Mouse (Mus musculus) heart, embryonic 13.5 days (tissue): ENCODE measurements around the gene Tspan5. TPM values are rescaled to one million over a fixed set of nuclear protein-coding genes. Genes with fewer than 3 reads are reported as not detected.

ENCODE experiments used
- ATAC-seq: fragments of 200-750 bp; cut with Nextera tagmentation; 2 replicates; pipeline ENCODE4 v1.8.0; 2017; ENCODE audit warnings: moderate TSS enrichment; ENCODE audit not compliant: insufficient number of reproducible peaks, low FRiP score, low TSS enrichment; ENCODE audit errors: extremely low read depth
- H3K27ac ChIP-seq: fragments of 300-500 bp; sonication (generic); replicated peaks from 2 replicates; pipeline ENCODE4 v1.5.1; 2015; ENCODE audit warnings: moderate library complexity, mild to moderate bottlenecking, inconsistent platforms
- H3K27me3 ChIP-seq: fragments of 300-500 bp; sonication (generic); replicated peaks from 2 replicates; pipeline ENCODE4 v1.6.1; 2015; ENCODE audit warnings: mild to moderate bottlenecking, inconsistent platforms
- H3K36me3 ChIP-seq: fragments of 300-500 bp; sonication (generic); 2 replicates; pipeline ENCODE4 v1.6.1; 2015; ENCODE audit warnings: mild to moderate bottlenecking, inconsistent platforms
- H3K4me1 ChIP-seq: fragments of 300-500 bp; sonication (generic); 2 replicates; pipeline ENCODE4 v1.6.1; 2015; ENCODE audit warnings: inconsistent platforms
- H3K4me2 ChIP-seq: fragments of 300-500 bp; sonication (generic); 2 replicates; pipeline ENCODE4 v1.6.1; 2015; ENCODE audit warnings: inconsistent platforms, mild to moderate bottlenecking, moderate library complexity
- H3K4me3 ChIP-seq: fragments of 300-500 bp; sonication (generic); 2 replicates; pipeline ENCODE4 v1.5.1; 2015; ENCODE audit warnings: moderate library complexity, mild to moderate bottlenecking, inconsistent platforms
- H3K9ac ChIP-seq: fragments of 300-500 bp; sonication (generic); 2 replicates; pipeline ENCODE4 v1.6.1; 2015; ENCODE audit warnings: inconsistent platforms, mild to moderate bottlenecking, moderate library complexity
- H3K9me3 ChIP-seq: fragments of 300-500 bp; sonication (generic); 2 replicates; pipeline ENCODE4 v1.6.1; 2016; ENCODE audit warnings: inconsistent platforms
- WGBS: fragments of 180-500 bp; shearing (Covaris S2); methylation state at CpG from one replicate; pipeline ENCODE4 v1.1.7; 2015; ENCODE audit warnings: mixed read lengths; 5-methylcytosine and 5-hydroxymethylcytosine counted together
- polyA plus RNA-seq: library from polyadenylated mRNA; unstranded; fragments of >200 nt; fragmentation: Nextera tagmentation; extraction: Ambion mirVana; gene quantifications from 2 replicates; pipeline ENCODE4 v1.2.1, GENCODE M21; 2015

Gene Tspan5
- polyA plus RNA-seq, 1 experiment from 2014 or later, result 16.2 TPM

- Histone ChIP-seq H3K4me2 (no peak overlapping the region), H3K36me3 (no peaks in the 10 kb centered on the region), H3K4me3 (no peak overlapping the region), H3K4me1 (peaks cover 16% of the 10 kb centered on the region), H3K27me3 (0 out of 2 replicates have a peak, but pooled peaks cover 2% of the 10 kb centered on the region), H3K9ac (no peak overlapping the region), H3K27ac (no peak overlapping the region), H3K9me3 (no peaks in the 10 kb centered on the region)
- ATAC-seq, result no peak
- 84% methylated on average over 5 of the region's 5 CpGs for WGBS
Observed at GRCm38 (mm10) chr3:138754328-138754727, 12.3 kb downstream of the Tspan5 start.

DNA sequence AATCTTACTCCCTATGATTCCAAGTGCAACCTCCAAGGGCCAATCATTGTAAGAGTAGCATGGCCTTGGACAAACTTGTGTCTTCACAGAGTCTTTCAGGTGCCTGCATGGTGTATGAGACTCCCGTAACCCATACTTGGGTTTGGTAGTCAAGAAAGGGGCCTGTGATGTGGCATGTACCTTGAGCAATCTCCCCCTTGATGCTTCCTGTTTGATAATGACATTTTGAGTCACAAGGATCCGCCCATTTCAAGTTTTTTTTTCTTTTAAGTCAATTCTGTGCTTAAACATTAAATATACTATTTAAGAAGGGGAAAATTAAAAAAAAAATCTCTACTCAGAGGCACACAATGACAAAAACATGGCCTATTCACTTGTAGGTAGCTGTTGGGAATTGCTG lies 15.3 kb downstream of the Tspan5 start:
- no peak overlapping the region for H3K4me2 ChIP-seq
- ATAC-seq, result no peak
- no peak overlapping the region for H3K9ac ChIP-seq
- peaks cover 16% of the 10 kb centered on the region for H3K4me1 ChIP-seq
- H3K27me3 ChIP-seq, result no peaks in the 10 kb centered on the region
- WGBS, result 84% methylated on average over 2 of the region's 2 CpGs
- H3K27ac ChIP-seq, result no peak overlapping the region
- no peak overlapping the region for H3K4me3 ChIP-seq
- no peaks in the 10 kb centered on the region for H3K36me3 ChIP-seq
- no peaks in the 10 kb centered on the region for H3K9me3 ChIP-seq

GRCm38 (mm10) chr3:138759968-138760684 lies 18.1 kb downstream of the Tspan5 start:
- Histone ChIP-seq H3K9me3 (0 out of 2 replicates have a peak, but pooled peaks cover 4% of the 10 kb centered on the region), H3K4me3 (no peak overlapping the region), H3K27me3 (no peaks in the 10 kb centered on the region), H3K4me2 (no peak overlapping the region), H3K9ac (no peak overlapping the region), H3K27ac (no peak overlapping the region), H3K36me3 (no peaks in the 10 kb centered on the region), H3K4me1 (peaks cover 5% of the 10 kb centered on the region; the same call in 1 of the 2 replicates)
- no peak for ATAC-seq
- 62% methylated on average over 9 of the region's 9 CpGs for WGBS

- no peak overlapping the region for H3K27ac ChIP-seq
Observed at GRCm38 (mm10) chr3:138760685-138761119, 18.7 kb downstream of the Tspan5 start.

DNA sequence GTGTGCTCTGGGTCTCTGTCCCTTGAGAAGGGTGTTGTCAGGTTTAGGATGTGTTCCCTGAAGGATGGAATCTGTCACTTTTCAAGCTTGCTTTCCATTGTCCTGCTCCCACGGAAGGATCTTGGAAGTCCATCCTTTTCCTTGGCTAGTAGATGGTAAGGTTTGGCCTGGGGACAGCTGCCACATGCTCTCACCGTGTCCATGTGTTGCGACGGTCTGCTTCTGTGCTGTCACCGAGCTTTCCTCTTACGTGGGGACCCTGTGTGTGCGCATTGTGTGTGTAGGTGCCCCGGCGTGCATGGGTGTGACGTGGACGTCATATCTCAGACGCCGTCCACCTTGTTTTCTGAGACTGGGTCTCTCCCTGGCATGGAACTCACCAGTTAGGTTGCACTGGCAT lies 19.5 kb downstream of the Tspan5 start:
- 0 out of 2 replicates have a peak, but pooled peaks cover 4% of the 10 kb centered on the region for H3K9me3 ChIP-seq
- peaks cover 5% of the 10 kb centered on the region; the same call in 1 of the 2 replicates for H3K4me1 ChIP-seq
- no peaks in the 10 kb centered on the region for H3K27me3 ChIP-seq
- H3K27ac ChIP-seq, result no peak overlapping the region
- no peak overlapping the region for H3K4me2 ChIP-seq
- H3K36me3 ChIP-seq, result no peaks in the 10 kb centered on the region
- no peak overlapping the region for H3K9ac ChIP-seq
- no peak for ATAC-seq
- WGBS, result 85% methylated on average over 13 of the region's 13 CpGs
- H3K4me3 ChIP-seq, result no peak overlapping the region

More at GRCm38 (mm10) chr3:138760685-138761119, 18.7 kb downstream of the Tspan5 start:
- H3K9ac ChIP-seq, result no peak overlapping the region
- H3K36me3 ChIP-seq, result no peaks in the 10 kb centered on the region
- H3K4me3 ChIP-seq, result no peak overlapping the region
- peaks cover 5% of the 10 kb centered on the region; the same call in 1 of the 2 replicates for H3K4me1 ChIP-seq
- no peaks in the 10 kb centered on the region for H3K27me3 ChIP-seq
- 0 out of 2 replicates have a peak, but pooled peaks cover 4% of the 10 kb centered on the region for H3K9me3 ChIP-seq
- no peak overlapping the region for H3K4me2 ChIP-seq
- ATAC-seq, result no peak
- WGBS, result 72% methylated on average over 11 of the region's 11 CpGs

DNA sequence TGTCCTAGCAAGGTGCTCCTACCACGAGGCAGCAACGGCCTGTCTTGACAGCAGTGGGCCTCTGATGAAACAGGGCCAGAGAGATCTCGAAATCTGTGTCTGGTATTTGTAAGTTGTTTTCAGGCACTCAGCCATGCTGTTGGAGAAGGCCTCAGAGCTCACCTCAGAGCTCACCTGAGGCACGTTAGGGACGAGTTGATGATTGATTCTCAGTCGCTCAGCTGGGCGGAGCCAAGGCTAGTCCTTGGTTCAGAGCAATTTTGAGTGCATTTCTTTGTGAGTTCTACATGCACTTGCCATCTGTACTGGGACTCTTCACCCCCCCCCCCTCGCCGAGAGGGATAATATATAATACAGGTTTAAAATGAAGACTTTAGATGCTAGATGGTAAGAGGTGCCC lies 21.9 kb downstream of the Tspan5 start:
- WGBS, result 79% methylated on average over 9 of the region's 9 CpGs
- Histone ChIP-seq H3K4me2 (no peak overlapping the region), H3K27ac (no peak overlapping the region), H3K9me3 (0 out of 2 replicates have a peak, but pooled peaks cover 4% of the 10 kb centered on the region), H3K4me1 (peaks cover 12% of the 10 kb centered on the region), H3K9ac (no peak overlapping the region), H3K27me3 (no peaks in the 10 kb centered on the region), H3K36me3 (no peaks in the 10 kb centered on the region), H3K4me3 (no peak overlapping the region)
- no peak for ATAC-seq

DNA sequence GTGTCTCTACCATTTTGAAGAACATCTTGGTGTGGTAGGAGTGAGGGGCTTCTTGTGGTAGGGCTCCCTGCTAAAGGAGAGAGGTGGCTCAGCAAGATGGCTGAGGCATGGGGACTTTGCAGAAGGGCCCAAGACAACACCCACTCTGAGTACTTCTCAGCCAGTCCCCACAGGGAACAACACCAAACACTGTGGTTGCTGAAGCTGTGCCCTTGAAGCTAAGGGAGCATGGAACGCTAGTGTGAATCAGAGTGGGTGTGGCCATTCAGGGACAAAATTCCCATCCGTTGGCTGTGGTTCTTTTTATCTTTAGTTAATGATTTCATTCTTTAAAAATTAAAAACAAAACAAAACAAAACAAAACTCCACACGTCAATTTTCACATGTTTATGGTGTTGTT lies 22.8 kb downstream of the Tspan5 start:
- Histone ChIP-seq H3K4me3 (no peak overlapping the region), H3K4me1 (peaks cover 18% of the 10 kb centered on the region), H3K9ac (no peak overlapping the region), H3K27me3 (no peaks in the 10 kb centered on the region), H3K4me2 (no peak overlapping the region), H3K36me3 (no peaks in the 10 kb centered on the region), H3K9me3 (0 out of 2 replicates have a peak, but pooled peaks cover 4% of the 10 kb centered on the region), H3K27ac (no peak overlapping the region)
- ATAC-seq, result no peak
- WGBS, result 75% methylated on average over 3 of the region's 3 CpGs

DNA sequence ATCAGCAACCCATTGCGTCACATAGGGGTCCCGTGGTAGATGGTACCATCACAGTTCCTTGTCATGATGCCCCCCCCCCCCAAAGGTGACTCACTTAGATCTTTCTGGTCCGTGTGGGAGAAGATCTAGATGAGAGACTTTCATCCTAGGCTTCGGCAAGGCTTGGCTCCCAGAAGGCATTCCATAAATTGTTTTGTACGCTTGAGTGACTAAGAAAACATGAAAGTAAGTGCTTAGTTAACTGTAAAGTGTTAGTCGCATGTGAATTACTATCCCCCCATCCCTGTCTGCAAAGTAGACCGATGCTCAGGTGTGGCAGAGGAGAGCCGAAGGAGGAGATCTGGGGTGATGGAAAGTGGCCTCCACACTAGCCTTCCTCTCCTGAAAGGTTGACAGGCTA lies 25.0 kb downstream of the Tspan5 start:
- H3K4me3 ChIP-seq, result no peak overlapping the region
- ATAC-seq, result no peak
- no peak overlapping the region for H3K27ac ChIP-seq
- H3K9ac ChIP-seq, result no peak overlapping the region
- H3K4me2 ChIP-seq, result no peak overlapping the region
- peaks cover 19% of the 10 kb centered on the region for H3K4me1 ChIP-seq
- H3K27me3 ChIP-seq, result no peaks in the 10 kb centered on the region
- WGBS, result 71% methylated on average over 8 of the region's 8 CpGs
- H3K9me3 ChIP-seq, result 0 out of 2 replicates have a peak, but pooled peaks cover 4% of the 10 kb centered on the region
- H3K36me3 ChIP-seq, result no peaks in the 10 kb centered on the region

DNA sequence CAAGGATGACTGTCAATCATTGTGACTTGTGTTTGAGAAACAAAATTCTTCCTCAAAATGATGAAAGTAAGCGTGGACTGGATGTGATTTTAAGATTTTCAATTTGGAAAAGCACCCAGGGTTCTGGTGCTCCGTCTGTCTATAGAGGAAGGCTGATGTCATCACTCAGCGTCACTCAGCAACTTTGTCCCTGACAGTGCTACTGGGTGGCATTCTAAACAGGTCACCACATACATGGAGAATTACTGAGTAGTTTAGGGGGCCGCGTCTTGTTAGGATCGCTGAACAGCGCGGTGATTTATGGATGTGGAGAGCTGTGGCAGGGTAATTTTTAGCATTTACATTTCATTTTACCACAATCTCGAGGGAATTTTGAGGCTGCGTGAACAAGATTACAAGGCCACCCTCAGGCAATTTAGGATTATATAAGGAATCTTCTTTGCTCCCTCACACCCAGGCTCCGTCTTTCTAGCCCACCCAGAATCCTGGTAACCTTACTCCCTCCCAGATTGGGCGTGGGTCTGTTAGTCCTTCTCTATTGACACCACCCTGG lies 26.6 kb downstream of the Tspan5 start:
- Histone ChIP-seq H3K4me2 (peak overlapping the region; percentile 18), H3K4me1 (peaks cover 21% of the 10 kb centered on the region), H3K9me3 (no peaks in the 10 kb centered on the region), H3K36me3 (no peaks in the 10 kb centered on the region), H3K27ac (no peak overlapping the region), H3K27me3 (no peaks in the 10 kb centered on the region), H3K4me3 (no peak overlapping the region), H3K9ac (no peak overlapping the region; the same call in 1 of the 2 replicates)
- WGBS, result 53% methylated on average over 12 of the region's 12 CpGs
- no peak for ATAC-seq

DNA sequence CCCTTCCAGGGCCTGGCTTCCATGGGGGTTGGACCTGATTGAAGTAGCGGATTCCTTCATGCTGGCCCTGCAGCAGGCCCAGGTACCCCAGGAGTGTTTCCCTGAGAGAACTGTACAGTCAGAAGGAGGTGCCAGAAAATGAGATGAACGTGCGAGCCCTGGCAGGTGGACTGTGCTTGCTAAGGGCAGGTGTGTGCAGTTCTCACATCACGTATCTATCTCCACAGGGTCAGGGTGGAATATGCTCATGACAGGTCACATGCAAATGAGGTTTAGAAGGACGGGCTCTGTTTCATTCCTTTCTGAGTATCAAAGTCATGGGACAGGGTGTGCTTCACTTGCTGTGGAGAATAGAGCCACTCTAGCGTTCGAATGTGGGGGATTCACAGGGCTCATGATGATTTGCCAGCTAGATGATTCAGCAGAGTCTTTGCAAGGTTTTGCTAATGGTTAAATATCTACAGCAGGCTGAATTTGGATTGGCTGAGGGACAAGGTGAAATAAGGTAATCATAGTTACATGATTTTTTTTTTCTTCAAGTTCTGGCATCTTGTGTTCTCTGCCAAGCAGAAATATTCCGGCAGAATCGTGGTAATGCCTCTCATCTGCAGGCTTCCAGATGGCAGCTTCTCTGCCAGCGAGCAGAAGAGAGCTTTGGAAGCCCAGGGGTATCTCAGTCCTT lies 28.8 kb downstream of the Tspan5 start:
- Histone ChIP-seq H3K4me1 (peaks cover 30% of the 10 kb centered on the region), H3K9ac (no peak overlapping the region), H3K36me3 (no peaks in the 10 kb centered on the region), H3K27ac (no peak overlapping the region), H3K4me3 (no peak overlapping the region), H3K9me3 (no peaks in the 10 kb centered on the region), H3K27me3 (no peaks in the 10 kb centered on the region), H3K4me2 (no peak overlapping the region)
- no peak for ATAC-seq
- WGBS, result 73% methylated on average over 10 of the region's 10 CpGs

DNA sequence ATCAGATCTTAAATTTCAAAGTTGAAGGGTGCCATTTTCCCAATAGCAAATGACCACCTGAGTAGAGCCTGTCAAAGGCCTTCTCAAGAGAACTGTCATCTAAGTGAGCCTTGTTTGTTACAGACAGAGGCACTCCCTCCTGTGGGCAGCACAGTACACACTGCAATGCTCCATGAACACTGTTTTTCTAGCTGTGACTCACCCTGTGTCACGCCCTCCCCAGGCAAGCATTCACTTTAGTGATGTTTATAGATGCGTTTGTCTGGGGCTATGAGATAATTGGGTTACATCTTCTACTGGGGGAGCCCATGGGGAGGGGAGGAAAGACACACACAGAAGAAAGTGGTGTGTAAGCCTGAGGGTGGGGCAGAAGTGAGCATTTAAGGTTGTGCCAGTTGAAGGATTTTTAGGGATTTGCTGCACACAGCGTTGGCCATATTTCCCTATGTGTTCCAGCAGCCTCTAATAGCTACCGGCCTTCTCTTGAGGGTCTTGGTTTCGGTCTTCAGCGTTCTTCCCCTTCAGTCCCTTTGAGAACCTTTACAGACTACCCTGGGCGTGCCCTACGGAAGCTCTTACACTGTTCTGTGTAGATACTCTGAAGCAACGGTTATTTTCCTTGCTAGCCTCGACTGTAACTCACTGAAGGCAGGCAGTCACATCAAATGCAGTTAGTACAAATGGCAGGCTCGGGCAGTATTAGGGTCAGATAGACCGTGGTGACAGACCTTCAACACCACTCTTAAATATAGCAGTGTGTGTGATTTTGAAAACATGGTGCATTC lies 29.7 kb downstream of the Tspan5 start:
- no peak for ATAC-seq
- peaks cover 30% of the 10 kb centered on the region for H3K4me1 ChIP-seq
- no peaks in the 10 kb centered on the region for H3K9me3 ChIP-seq
- H3K4me2 ChIP-seq, result no peak overlapping the region
- no peak overlapping the region for H3K27ac ChIP-seq
- 73% methylated on average over 12 of the region's 12 CpGs for WGBS
- H3K9ac ChIP-seq, result no peak overlapping the region
- H3K4me3 ChIP-seq, result no peak overlapping the region
- no peaks in the 10 kb centered on the region for H3K27me3 ChIP-seq
- no peaks in the 10 kb centered on the region for H3K36me3 ChIP-seq
